Mouse (Mus musculus) monocyte, adult 2 months (primary cell): Measurements from ENCODE around the gene Pianp.
A peak's percentile ranks its signal among the peaks of the same experiment; 100 is the strongest.

Experiments
- DNase-seq, 2 experiments: peaks; one replicate each; pipeline ENCODE4 v3.0.0; 2022; ENCODE audit warnings: low spot score in 2 of 2, low read depth in 1 of 2

Pianp gene

DNA sequence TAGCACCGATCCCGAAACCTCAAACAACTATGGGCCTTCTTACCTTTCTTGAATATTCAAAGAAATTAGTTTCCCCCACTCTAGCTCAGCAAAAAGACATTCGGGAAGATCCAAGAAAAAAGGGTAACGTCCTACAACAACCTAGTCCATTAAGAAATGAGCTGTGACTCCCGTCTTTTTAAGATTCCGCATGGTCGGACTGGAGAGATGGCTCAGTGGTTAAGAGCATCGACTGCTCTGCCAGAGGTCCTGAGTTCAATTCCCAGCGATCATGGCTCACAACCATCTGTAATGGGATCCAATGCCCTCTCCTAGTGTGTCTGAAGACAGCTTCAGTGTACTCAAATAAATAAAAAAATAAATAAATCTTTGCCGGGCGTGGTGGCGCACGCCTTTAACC is 11.6 kb downstream of the Pianp start:
- DNase-seq: no peak

DNA sequence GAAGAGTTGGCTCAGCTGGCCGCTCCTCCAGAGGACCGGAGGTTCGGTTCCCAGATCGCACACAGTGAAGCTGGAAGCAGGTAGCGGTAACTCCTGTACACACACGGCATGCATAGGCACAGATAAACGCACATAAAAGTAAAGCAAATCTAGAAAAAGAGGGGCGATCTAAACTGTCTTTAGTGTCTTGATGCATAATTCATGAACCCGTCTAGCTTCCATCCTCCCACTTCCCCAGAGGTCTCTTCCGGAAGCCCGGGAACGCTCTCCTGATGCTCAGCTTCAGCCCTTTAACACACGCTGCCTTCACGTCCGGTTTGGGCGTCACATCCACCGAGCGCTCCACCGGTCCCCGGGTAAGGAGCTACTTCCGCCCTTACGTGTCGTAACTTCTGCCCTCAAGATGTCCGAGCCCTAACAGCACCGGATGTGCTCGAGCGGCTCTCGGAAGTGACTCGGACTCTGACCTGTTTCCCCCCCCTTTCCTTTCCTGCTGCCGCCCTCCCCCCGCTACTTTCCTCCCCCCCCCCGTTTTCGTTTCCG is 12.2 kb downstream of the Pianp start:
- peak; percentile 94 to 96 for DNase-seq

DNA sequence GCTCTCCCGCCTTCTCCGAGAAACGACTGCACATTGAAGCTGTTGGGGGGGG is 12.5 kb downstream of the Pianp start, which contains the start of gene Zfp384:
Gene Zfp384 (plus strand): TSS at position 17 of the 52 bp plus-strand sequence.
- no peak for DNase-seq

DNA sequence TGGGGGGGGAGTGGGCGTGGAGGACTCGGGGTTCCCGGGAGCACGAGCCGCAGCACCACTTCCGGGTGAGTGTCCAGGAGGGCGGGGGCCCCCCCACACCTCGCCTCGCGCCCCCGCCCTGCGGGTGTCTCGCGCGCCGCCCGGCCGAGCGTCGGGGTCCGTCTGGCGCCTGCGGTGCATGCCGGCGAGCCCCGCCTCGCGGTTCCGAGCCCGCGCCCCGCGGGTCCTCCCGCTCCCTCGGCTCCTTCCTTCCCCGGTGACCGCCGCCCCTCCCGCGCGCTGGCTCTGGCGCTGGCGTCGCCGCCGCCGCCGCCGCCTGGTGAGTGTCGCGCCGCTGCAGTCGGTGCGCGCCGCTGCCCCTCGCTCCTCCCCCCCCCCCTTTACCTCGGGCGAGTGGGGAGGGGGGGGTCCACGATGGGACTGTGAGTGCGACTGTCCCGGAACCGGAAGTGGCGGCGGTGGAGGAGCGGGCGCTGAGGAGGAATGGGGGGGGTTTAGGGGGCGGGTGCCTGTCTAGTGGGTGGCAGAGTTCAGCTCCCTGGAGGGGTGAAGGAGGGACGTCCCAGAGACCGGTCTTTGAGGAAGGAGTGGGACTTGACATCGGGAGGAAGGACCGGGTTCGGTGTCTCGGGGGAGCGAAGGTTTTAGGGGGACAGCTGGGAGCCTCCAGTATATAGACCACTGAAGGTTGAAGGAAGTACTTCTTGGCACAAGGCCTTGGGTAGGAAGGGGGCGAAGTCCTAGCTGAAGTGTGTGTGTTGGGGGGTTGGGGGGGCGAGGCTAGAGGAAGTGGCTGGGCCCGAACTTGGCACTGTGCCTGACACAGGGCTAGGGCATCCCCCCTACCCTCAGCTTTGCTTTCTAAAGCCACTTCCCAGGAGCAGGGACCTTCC is 12.9 kb downstream of the Pianp start:
- peak in 1 of 2 experiments; percentile 52 for DNase-seq

DNA sequence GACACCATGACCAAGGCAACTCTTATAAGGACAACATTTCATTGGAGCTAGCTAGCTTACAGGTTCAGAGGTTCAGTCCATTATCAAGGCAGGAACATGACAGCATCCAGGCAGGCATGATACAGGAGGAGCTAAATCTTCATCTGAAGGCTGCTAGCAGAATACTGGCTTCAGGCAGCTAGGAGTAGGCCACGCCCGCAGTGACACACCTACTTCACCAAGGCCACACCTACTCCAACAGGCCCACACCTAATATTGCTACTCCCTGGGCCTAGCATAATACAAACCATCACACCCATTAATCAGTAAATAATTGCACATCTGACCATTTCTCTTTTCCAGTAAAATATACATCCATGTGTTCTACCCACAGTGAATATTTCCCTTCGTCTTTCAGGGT is 21.2 kb downstream of the Pianp start:
- no peak for DNase-seq

DNA sequence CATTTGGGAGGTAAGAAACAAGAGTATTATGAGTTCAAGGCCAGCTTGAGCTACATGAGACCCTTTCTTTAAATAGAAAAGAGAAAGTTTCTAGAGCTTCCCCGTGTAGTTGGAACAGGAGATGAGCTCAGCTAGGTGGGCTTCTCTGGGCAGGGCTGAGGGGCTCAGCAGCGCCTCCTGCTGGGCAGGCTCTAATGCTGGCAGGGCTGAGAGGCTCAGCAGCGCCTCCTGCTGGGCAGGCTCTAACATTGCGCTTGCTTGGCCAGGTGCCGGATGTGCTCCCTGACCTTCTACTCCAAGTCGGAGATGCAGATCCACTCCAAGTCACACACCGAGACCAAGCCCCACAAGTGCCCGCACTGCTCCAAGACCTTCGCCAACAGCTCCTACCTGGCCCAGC is 34.0 kb downstream of the Pianp start:
- DNase-seq: peak in 1 of 2 experiments; percentile 43

DNA sequence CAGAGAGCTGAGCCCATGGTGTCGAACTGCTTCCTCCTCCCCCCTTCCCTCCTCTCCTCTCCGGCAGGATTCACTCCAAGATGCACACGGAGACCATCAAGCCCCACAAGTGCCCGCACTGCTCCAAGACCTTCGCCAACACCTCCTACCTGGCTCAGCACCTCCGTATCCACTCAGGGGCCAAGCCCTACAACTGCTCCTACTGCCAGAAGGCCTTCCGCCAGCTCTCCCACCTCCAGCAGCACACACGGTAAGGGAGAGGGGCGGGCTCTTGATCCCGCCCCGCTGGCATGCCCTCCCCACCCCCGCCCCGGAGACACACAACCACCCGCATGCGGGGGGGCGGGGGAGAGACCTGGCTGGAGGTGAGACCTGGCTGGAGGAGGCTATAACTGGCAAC is 35.1 kb downstream of the Pianp start:
- no peak for DNase-seq

DNA sequence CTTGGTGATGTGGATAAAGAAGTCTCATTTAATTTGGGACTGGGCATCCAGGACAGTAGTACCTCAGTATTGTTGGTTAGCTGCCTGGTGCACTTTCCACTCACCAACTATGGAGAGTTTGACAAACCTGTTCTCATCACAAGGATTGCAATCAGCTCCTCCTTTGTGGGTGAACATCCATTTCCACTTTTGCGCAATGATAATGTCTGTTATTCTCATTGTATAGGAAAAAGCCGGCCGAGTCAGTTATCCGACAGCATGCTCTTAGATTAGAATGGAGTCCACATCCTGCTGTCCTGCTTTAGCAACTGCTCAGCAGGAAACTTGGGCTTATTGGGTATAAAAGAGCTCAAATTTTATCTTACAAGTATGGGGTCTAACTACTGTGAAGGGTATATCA is 42.2 kb downstream of the Pianp start:
- DNase-seq: no peak

DNA sequence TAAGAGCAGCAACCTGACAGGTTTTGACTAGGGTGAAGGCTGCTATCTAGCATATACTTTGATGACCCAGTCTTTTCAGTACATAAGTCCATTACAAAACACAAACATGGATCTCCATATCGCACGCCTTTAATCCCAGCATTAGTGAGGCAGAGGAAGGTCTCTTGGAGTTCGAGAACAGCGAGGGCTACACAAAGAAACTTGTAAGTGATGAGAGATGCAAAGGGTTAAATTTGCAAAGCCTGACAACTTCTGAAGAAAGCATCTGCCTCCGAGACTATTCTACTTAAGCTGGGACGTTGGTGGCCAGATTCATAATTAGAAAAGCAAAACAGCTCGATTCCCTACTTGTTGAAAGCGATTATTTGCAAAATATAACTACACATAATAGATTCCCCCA is 42.6 kb downstream of the Pianp start:
- no peak for DNase-seq

DNA sequence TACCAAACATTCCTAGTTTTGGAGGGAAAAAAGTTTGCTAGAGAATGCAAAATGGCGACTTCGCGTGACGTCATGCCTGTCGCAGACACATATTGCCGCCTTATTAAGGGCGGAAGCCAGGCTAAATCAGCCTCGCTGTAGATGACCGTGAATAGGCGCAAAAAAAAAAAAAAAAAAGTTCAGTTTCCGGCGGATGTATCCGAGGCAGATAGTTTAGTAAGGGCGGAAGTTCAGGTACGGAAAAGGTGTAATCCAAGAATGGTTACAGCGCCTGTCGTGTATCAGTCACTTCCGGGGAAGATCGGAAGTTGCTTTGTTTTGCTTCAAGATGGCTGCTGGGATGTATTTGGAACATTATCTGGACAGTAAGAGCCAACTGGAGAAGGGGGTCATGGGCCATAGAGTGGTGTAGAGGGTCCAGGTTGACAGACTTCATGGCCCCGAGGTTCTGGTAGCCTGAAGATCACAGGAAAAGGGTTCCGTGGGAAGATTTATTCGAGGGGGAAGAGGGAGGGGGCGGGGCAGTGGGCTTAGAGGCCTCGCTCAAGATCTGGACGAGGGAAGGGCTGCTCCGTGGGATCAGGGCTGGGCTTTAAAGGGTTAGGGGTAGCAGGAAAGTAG is 43.1 kb downstream of the Pianp start, which contains the start of gene Ing4:
Gene Ing4 (plus strand): TSS at position 228 of the 621 bp plus-strand sequence.
- peak; percentile 69 to 70 for DNase-seq

DNA sequence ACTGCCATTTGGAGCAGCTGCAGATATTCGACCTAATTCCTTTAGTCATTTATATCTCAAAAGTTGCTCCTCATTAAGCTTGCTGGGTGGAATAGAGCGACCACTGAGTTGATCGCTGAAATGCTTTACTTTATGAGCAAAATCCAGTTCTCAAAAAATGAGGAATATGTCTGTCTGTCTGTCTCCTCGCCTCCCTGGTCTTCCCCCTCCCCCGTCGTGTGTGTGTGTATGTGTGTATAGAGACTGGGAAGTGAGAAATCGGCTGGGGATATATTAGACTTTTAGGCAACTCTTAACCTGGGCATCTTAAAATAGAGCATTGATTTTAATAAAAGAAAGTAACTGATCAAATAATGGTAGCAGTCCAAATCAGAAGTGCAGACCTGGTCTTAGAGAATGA is 43.7 kb downstream of the Pianp start:
- DNase-seq: no peak

DNA sequence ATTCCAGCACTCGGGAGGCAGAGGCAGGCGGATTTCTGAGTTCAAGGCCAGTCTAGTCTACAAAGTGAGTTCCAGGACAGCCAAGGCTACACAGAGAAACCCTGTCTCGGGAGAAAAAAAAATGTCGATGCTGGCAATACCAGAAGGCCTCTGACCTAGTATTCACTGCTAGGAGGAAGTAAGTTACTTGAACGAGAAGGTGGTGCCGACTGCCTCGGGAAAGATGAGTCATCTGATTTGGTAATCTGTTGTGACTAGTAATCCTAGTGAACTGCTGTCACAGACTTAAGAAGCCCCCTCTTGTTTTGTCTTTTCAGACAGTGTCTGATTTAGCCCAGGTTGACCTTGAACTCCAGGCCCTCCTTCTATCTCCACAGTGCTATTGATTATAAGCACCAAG is 44.6 kb downstream of the Pianp start:
- peak; percentile 20 to 34 for DNase-seq

DNA sequence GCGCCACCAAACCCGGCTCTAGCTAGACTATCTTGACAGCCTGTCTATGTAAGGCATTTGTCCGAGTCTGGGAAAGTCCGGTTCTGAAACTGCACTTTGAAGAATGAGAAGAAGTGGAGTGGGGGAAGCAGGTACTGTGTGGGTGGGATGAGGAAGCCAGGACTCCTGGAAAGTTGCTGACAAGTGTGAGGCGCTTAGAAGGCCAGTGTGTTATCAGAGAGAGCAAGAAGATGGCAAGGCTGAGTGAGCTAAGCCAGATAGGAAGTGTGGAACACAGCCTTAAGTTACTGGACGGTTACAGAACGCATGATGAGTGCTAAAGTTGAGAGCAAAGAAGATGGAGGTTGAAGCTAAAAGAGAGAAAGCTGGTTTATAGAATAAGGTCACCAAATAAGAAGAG is 45.6 kb downstream of the Pianp start:
- DNase-seq: no peak

DNA sequence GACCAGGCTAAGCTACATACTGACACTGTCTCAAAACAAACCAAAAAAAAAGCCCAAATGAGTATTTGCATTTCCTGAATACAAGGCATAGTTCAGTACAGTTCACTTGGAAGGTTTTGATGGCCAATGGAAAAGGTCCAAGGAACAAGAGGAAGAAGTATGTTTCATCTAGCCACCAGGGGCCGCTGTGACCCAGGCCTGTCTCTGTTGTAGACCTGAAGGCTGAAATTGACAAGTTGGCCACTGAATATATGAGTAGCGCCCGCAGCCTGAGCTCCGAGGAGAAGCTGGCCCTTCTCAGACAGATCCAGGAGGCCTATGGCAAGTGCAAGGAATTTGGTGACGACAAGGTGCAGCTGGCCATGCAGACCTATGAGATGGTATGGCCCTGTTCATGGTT is 50.2 kb downstream of the Pianp start:
- peak in 1 of 2 experiments; percentile 66 for DNase-seq

DNA sequence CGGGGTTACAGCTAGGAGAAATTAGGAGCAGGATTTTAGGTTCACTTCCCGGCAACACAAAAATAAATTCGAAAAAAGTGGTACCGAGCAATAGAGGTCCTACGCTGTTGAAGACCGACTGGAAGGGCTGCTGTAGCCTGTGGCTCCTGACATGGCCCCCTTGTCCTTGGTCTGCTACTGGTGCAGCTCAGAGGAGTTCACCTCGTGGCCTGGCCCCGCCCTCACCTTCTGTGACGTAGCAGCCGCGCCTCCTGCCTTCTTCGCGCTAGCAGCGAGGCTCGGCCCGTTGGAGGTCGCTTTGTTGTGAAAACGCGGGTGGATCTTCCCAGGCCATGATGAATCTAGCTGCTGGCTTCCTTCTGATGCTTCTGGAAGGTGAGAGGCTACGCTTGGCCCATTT is 53.2 kb downstream of the Pianp start, which contains the start of gene Acrbp:
Gene Acrbp (plus strand): TSS at position 12 of the 400 bp plus-strand sequence.
- no peak for DNase-seq

DNA sequence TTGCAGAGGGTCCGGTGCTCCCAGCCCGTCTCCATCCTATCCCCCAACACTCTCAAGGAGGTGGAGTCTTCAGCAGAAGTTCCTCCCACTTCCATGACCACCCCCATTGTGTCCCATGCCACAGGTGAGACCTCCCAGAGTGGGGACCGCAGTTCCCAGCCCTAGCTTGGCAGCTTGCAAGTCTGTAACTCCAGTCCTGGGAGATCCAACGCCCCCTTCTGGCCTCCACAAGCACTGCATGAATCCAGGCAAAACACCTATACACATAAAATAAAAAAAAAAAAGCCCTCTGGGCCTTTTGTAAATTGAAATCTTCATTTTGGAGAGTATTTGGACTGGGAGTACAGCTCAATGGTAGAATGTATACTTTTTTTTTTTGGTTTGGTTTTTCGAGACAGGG is 54.7 kb downstream of the Pianp start:
- DNase-seq: no peak
